Mouse (Mus musculus): ENCODE results near the gene Enam. TPM values are rescaled to one million over a fixed set of nuclear protein-coding genes. Genes with fewer than 3 reads are reported as not detected.
"Not testable (repeated sequence)": the region's sequence is repeated elsewhere in the genome, so short reads cannot be mapped to it uniquely, and the experiment has no call there.

The Enam gene
- total RNA-seq (2021), result not detected
- long read RNA-seq, experiment 1, result 0 reads
- long read RNA-seq, experiment 2, result 0 reads

DNA sequence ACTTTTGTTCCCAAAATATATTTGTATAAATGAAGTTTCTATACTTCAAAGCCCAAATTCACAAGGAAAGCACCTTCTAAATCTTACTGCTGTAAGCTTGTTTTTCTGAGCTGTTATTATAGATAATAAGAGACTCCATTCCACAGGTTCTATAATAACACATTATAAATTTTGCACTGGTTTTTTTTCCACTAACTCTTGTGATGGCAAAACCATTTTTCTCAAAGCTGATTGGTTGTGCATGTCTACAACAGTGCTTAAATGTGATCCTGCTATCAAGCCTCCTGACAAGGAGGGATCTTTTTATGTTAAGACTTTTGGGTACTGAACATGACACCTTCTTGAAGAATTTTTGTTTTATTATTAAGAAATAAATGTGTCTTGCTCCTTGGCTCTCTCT is at the start of gene Enam:
Enam (plus strand) TSS at position 301 of the 400 bp plus-strand sequence.
- no peak for DNase-seq (ENCODE audit: low spot score in 2 of 2)

DNA sequence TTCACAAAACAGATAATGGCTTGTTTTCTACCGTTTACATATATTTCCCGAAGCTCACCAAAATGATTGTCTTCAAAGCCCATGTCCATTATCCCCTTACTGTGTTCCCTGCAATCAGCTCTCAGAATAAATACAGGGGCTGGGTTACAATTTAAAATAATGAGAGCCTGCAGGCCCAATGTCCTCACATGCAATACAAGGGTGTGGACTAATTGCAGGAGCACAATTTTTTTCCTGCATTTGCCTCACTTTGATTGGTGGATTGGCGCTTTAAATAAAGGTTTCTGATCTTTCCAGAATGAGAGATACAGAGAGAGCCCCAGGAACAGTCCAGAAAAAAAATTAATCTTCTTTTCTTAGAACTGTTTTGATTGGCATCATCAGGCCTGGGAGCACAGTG is 32.1 kb upstream of the Enam start, which contains the start of gene Ambn:
Ambn (plus strand) TSS at position 301 of the 400 bp plus-strand sequence.
- no peak for DNase-seq (ENCODE audit: low spot score in 2 of 2)

DNA sequence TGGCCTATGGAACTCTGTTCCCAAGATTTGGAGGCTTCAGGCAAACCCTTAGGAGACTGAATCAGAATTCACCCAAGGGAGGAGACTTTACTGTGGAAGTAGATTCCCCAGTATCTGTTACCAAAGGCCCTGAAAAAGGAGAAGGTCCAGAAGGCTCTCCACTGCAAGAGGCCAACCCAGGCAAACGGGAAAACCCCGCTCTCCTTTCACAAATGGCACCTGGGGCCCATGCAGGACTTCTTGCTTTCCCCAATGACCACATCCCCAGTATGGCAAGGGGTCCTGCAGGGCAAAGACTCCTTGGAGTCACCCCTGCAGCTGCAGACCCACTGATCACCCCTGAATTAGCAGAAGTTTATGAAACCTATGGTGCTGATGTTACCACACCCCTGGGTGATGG is 20.3 kb upstream of the Enam start:
- DNase-seq (ENCODE audit: low spot score in 2 of 2), result no peak

DNA sequence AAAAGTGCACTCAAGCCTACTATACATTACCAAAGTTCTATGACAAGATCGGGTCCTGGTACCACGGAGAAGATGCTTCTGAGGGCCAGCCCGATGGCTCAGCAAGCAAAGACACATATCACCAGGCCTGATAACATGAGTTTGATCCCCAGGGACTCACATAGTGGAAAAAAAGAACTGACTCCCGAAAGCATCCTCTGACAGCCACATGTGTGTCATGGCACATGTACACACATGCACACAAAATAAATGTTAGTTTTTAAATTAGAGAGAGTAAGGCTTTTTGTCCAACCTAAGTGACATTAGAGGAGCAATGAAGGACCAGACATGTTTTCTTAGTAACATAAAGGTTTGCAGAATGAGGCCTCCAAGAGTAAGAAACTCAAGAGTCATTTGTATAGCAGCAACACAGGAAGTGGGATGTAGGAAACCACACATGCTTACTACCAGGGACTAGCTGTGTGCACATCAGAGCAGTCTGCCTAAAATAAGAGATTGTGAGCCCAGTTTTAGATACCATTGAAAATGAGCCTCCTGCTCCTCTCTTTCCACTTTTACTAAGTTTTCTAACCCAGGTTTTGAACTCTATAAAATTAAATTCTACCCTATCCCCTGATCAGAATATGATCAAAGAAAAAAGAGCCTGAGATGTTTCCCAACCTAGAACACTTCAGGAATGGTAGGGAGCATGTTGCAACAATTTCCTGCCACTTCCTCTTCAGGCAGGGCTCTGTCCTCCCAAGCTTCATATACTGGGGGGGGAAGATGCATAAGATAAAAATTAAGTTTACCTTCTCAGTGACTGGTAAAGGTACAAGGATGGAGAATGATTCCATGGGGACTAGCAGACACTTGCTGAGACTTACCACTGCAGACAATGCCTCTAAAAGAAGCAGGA is 18.7 kb upstream of the Enam start:
- no peak for DNase-seq (ENCODE audit: low spot score in 2 of 2)

- no peak for DNase-seq (ENCODE audit: low spot score in 2 of 2)
Measured at GRCm38 (mm10) chr5:88489004-88489403, 1.2 kb downstream of the Enam start.

DNA sequence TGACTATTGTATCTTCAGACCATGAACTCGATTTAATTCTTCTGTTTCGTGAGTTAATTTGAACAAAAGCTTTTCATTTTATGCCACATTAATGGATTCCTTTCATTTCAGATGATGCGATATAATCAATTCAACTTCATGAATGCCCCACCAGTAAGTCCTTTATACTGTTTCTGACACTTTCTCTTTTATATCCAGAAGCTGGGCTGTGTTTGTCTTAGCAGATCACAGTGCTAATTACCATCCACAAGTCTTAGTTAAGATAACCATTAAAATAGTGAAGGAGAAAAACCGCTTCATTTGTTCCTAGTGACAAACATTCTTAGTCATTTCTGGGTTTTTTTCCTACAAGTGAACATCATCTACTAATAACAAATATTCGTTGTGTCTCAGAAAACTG is 3.3 kb downstream of the Enam start:
- DNase-seq (ENCODE audit: low spot score in 2 of 2), result no peak

DNA sequence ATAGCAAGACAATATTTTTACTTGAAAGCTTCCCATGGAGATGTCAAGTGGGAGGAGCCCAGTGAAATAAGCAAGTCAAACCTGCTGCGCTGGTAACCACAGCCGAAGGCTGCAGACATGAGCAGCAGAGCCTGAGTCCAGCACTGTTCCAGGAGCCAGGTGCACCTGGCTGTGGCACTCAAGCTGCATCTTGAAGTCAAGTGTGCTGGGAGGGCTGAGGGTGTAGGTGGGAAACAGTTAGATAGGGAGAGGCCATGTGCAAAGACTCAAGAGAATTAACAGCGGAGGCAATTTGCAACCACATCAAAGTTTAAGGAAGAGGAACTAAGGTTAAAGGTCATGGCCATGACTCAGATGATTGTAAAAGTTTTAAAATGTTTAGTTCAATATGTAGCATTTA is 12.0 kb downstream of the Enam start:
- no peak for DNase-seq (ENCODE audit: low spot score in 2 of 2)

- DNase-seq (ENCODE audit: low spot score in 2 of 2), result no peak
Measured at GRCm38 (mm10) chr5:88508555-88508954, 20.8 kb downstream of the Enam start.

- DNase-seq (ENCODE audit: low spot score in 2 of 2), result no peak
Measured at GRCm38 (mm10) chr5:88508990-88509389, 21.2 kb downstream of the Enam start.

DNA sequence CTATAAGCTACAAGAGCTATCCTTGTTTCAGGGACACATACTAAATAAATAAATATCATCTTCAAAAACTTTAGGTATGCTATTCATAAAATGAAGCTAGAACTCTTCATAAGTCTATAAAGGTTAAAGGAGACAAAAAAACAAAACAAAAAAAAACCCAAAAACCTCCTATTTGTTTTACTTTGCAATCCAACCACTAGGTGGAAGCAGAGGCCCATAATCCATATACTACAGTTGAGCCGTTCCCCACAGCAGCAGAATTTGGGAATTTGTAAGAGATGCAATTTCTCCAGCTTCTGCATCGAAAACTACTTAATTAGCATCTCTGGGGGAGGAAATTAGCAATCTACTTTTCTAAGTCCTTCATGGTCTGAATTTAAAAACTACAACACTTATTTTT is 31.5 kb downstream of the Enam start:
- peak in 1 of 2 experiments; percentile 52 for DNase-seq (ENCODE audit: low spot score in 2 of 2)

GRCm38 (mm10) chr5:88527657-88528056 is 39.9 kb downstream of the Enam start, which contains the start of gene Jchain:
Gene Jchain, minus strand, starts transcription at chr5:88527891.
- DNase-seq (ENCODE audit: low spot score in 2 of 2), result no peak

- DNase-seq (ENCODE audit: low spot score in 2 of 2), result no peak
Measured at GRCm38 (mm10) chr5:88530908-88531307, 43.1 kb downstream of the Enam start.

GRCm38 (mm10) chr5:88534697-88535096 is 46.9 kb downstream of the Enam start:
- no peak for DNase-seq (ENCODE audit: low spot score in 2 of 2)

DNA sequence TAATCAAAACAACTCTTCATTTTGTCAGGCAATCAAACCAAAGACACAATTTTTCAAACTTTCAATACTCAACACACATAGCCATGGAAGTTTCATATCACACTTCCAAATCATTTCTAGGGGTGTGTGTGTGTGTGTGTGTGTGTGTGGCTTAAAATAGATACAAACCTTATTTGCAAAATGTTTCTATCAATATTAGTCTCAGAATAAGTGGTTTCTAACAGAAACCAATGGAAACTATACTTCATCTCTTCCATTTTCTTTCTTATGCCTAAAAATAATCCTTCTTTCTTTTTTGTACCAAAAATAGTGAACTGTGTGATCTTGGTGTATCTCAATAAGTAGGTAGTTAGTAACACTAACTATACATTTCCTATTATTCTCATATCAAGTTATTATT is 53.1 kb downstream of the Enam start:
- no peak for DNase-seq (ENCODE audit: low spot score in 2 of 2)

GRCm38 (mm10) chr5:88542651-88543282 is 55.0 kb downstream of the Enam start:
- DNase-seq (ENCODE audit: low spot score in 2 of 2), result peak; percentile 22 to 57

GRCm38 (mm10) chr5:88544411-88544810 is 56.6 kb downstream of the Enam start:
- DNase-seq (ENCODE audit: low spot score in 2 of 2), result not testable (repeated sequence)

DNA sequence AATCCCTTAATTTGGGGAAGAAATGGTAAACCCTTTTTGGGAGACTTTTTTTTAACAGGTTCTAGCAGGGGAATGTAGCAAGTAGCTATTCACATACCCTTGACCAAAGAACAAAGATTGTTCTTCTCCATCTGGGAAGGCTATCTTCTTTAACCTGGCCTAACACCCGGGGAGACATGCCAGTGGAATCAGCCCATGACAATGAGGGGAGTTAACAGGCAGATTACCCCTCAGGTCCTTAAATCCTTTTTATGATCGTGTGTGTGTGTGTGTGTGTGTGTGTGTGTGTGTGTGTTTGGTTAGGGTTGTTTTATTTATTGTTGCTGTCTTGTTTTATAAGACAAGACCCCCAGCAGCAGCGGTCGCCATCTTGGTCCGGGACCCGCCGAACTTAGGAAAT is 57.8 kb downstream of the Enam start:
- DNase-seq (ENCODE audit: low spot score in 2 of 2), result no peak

GRCm38 (mm10) chr5:88553271-88554085 is 65.7 kb downstream of the Enam start:
- no peak for DNase-seq (ENCODE audit: low spot score in 2 of 2)

DNA sequence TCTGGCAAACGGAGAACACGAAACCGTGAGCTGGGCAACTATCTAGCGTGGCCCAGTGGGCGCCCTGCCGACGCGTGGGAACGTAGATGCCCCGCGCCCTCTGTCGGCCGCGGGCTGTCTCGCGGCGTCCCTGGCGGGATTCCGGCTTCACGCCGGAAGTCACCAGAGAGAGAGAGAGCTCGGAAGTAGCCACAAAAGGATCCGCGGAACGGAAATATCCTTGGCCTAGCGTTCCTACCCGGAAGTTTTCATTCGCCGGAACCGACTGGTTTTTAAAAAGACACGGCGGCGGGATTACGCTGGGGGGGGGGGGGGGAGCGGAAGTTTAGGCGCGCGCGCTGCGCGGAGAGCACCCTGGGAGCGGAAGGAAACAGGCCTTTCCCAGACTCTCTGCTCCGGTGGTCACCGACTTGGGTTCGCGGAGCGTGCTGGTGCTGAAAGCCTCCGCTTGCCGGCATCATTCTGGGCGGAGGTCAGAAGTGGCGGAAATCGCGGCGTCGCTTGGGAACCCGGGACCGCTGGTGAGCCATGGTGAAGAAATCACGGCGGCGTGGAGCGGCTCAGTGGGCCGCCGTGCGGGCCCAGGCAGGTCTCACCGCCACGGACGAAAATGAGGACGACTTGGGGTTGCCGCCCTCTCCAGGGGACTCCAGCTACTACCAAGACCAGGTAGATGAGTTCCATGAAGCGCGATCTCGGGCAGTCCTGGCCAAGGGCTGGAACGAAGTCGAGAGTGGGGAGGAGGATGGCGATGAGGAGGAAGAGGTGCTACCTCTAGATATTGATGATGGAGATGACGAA is 66.5 kb downstream of the Enam start, which contains the start of gene Utp3:
Utp3 (plus strand) TSS at position 377 of the 801 bp plus-strand sequence.
- DNase-seq (ENCODE audit: low spot score in 2 of 2), result peak; percentile 97

Data from layer of hippocampus, postnatal 14 days (tissue).